Mouse (Mus musculus) E14TG2a.4 (cell line): ENCODE measurements around the gene Lrrc10.

Experiments
- CTCF ChIP-seq: conservative IDR thresholded peaks from 2 replicates; pipeline ENCODE4 v1.5.1; 2014; ENCODE audit warnings: low read length
- POU5F1 ChIP-seq: IDR thresholded peaks from 2 replicates; pipeline ENCODE4 v1.6.1; 2014; ENCODE audit warnings: low read length, borderline replicate concordance

- TF ChIP-seq CTCF (no peak), POU5F1 (no peak)
Observed at GRCm38 (mm10) chr10:117096096-117096495, 51.0 kb downstream of the Lrrc10 start.
